Mouse (Mus musculus) intestine, embryonic 14.5 days (tissue): ENCODE data around the gene Gm11020. TPM values are rescaled to one million over a fixed set of nuclear protein-coding genes. Genes with fewer than 3 reads are reported as not detected.
"Not testable (repeated sequence)": the region's sequence is repeated elsewhere in the genome, so short reads cannot be mapped to it uniquely, and the experiment has no call there.

Experiments used
- ATAC-seq: fragments of 200-750 bp; cut with Nextera tagmentation; replicated peaks from 2 replicates; pipeline ENCODE4 v1.8.0; 2017; ENCODE audit warnings: low read depth, moderate number of reproducible peaks, moderate TSS enrichment, moderate library complexity; ENCODE audit not compliant: low FRiP score, low TSS enrichment
- DNase-seq: peaks from one replicate; pipeline ENCODE4 v3.0.0-alpha.2; 2018; ENCODE audit warnings: low spot score
- H3K27ac ChIP-seq: fragments of 300-500 bp; sonication (generic); 2 replicates; pipeline ENCODE4 v1.5.1; 2014; ENCODE audit warnings: low read depth, mild to moderate bottlenecking, control low read depth
- H3K27me3 ChIP-seq: fragments of 300-500 bp; sonication (generic); replicated peaks from 2 replicates; pipeline ENCODE4 v1.6.1; 2014; ENCODE audit warnings: low read length, control low read depth; ENCODE audit not compliant: control insufficient read depth, insufficient read depth
- H3K36me3 ChIP-seq: fragments of 300-500 bp; sonication (generic); 2 replicates; pipeline ENCODE4 v1.6.1; 2014; ENCODE audit warnings: low read length, control low read depth; ENCODE audit not compliant: control insufficient read depth, insufficient read depth
- H3K4me1 ChIP-seq: fragments of 300-500 bp; sonication (generic); replicated peaks from 2 replicates; pipeline ENCODE4 v1.6.1; 2014; ENCODE audit warnings: low read length, control low read depth, mixed read lengths; ENCODE audit not compliant: control insufficient read depth, insufficient read depth
- H3K4me2 ChIP-seq: fragments of 300-500 bp; sonication (generic); 2 replicates; pipeline ENCODE4 v1.6.1; 2014; ENCODE audit warnings: low read length
- H3K4me3 ChIP-seq: fragments of 300-500 bp; sonication (generic); 2 replicates; pipeline ENCODE4 v1.5.1; 2014; ENCODE audit warnings: low read depth, low read length, control low read depth, mixed read lengths
- H3K9ac ChIP-seq: fragments of 300-500 bp; sonication (generic); 2 replicates; pipeline ENCODE4 v1.6.1; 2014; ENCODE audit warnings: mild to moderate bottlenecking, low read length
- H3K9me3 ChIP-seq: fragments of 300-500 bp; sonication (generic); 2 replicates; pipeline ENCODE4 v1.6.1; 2016; ENCODE audit warnings: low read length, control low read depth; ENCODE audit not compliant: control insufficient read depth
- WGBS: fragments of 180-500 bp; shearing (Covaris S2); extraction: QIAGEN DNeasy Blood & Tissue Kit; methylation state at CpG from one replicate; pipeline ENCODE4 v1.1.7; 2014; 5-methylcytosine and 5-hydroxymethylcytosine counted together
- polyA plus RNA-seq: library from polyadenylated mRNA; unstranded; fragments of >200 nt; fragmentation: Nextera tagmentation; extraction: Ambion mirVana; gene quantifications from 2 replicates; pipeline ENCODE4 v1.2.1, GENCODE M21; 2014

Gm11020 gene
- polyA plus RNA-seq, 1 experiment from 2014 or later, result not detected

GRCm38 (mm10) chr8:104313311-104313710 lies 8.1 kb upstream of the Gm11020 start:
- WGBS, result 63% methylated on average over 4 of the region's 4 CpGs
- no peak for DNase-seq
- no peaks in the 10 kb centered on the region for H3K36me3 ChIP-seq

GRCm38 (mm10) chr8:104321930-104322329 lies 563 bp downstream of the Gm11020 start, which contains the start of gene Cmtm2b:
Gene Cmtm2b, plus strand, starts transcription at chr8:104322230.
- H3K4me2 ChIP-seq, H3K9ac ChIP-seq, H3K4me1 ChIP-seq, H3K27me3 ChIP-seq, H3K36me3 ChIP-seq, H3K4me3 ChIP-seq, H3K27ac ChIP-seq, H3K9me3 ChIP-seq, ATAC-seq, DNase-seq: not testable (repeated sequence)
- 90% methylated on average over 12 of the region's 12 CpGs for WGBS

More at GRCm38 (mm10) chr8:104313311-104313710, 8.1 kb upstream of the Gm11020 start:
- Histone ChIP-seq H3K4me3 (no peak overlapping the region), H3K27me3 (no peaks in the 10 kb centered on the region), H3K27ac (no peak overlapping the region), H3K4me1 (no peaks in the 10 kb centered on the region), H3K4me2 (no peak overlapping the region), H3K9me3 (no peaks in the 10 kb centered on the region), H3K9ac (no peak overlapping the region)
- no peak for ATAC-seq

GRCm38 (mm10) chr8:104332665-104333631 lies 11.6 kb downstream of the Gm11020 start:
- WGBS, result 84% methylated on average over 5 of the region's 5 CpGs

GRCm38 (mm10) chr8:104333786-104334185 lies 12.4 kb downstream of the Gm11020 start:
- Histone ChIP-seq H3K9me3 (no peaks in the 10 kb centered on the region), H3K4me2 (no peak overlapping the region), H3K27me3 (no peaks in the 10 kb centered on the region), H3K9ac (no peak overlapping the region), H3K36me3 (no peaks in the 10 kb centered on the region), H3K27ac (no peak overlapping the region), H3K4me3 (no peak overlapping the region), H3K4me1 (no peaks in the 10 kb centered on the region)
- no peak for DNase-seq
- no peak for ATAC-seq
- WGBS, result 70% methylated on average over 5 of the region's 5 CpGs

More at GRCm38 (mm10) chr8:104332665-104333631, 11.6 kb downstream of the Gm11020 start:
- H3K36me3 ChIP-seq, result no peaks in the 10 kb centered on the region
- no peak overlapping the region for H3K4me3 ChIP-seq
- H3K4me1 ChIP-seq, result no peaks in the 10 kb centered on the region
- ATAC-seq, result no peak
- no peak overlapping the region for H3K9ac ChIP-seq
- no peak for DNase-seq
- H3K9me3 ChIP-seq, result no peaks in the 10 kb centered on the region
- no peaks in the 10 kb centered on the region for H3K27me3 ChIP-seq
- H3K4me2 ChIP-seq, result no peak overlapping the region
- H3K27ac ChIP-seq, result no peak overlapping the region

GRCm38 (mm10) chr8:104334196-104334595 lies 12.8 kb downstream of the Gm11020 start:
- no peak overlapping the region for H3K4me3 ChIP-seq
- H3K4me2 ChIP-seq, result no peak overlapping the region
- H3K9me3 ChIP-seq, result no peaks in the 10 kb centered on the region
- H3K9ac ChIP-seq, result no peak overlapping the region
- no peaks in the 10 kb centered on the region for H3K27me3 ChIP-seq
- no peaks in the 10 kb centered on the region for H3K36me3 ChIP-seq
- WGBS, result 68% methylated on average over 1 of the region's 1 CpGs
- DNase-seq (no peak), ATAC-seq (no peak)
- no peak overlapping the region for H3K27ac ChIP-seq
- peaks cover 1% of the 10 kb centered on the region for H3K4me1 ChIP-seq

- Histone ChIP-seq H3K9me3 (no peaks in the 10 kb centered on the region), H3K4me2 (no peak overlapping the region), H3K36me3 (no peaks in the 10 kb centered on the region), H3K9ac (no peak overlapping the region), H3K4me3 (no peak overlapping the region), H3K4me1 (peaks cover 12% of the 10 kb centered on the region), H3K27me3 (no peaks in the 10 kb centered on the region), H3K27ac (no peak overlapping the region)
- no peak for ATAC-seq
- 89% methylated on average over 1 of the region's 1 CpGs for WGBS
- DNase-seq, result no peak
These were observed 15.4 kb downstream of the Gm11020 start for GRCm38 (mm10) chr8:104336806-104337205.

GRCm38 (mm10) chr8:104337890-104338289 lies 16.5 kb downstream of the Gm11020 start:
- ATAC-seq (no peak), DNase-seq (no peak)
- Histone ChIP-seq H3K27ac (no peak overlapping the region), H3K9ac (no peak overlapping the region), H3K27me3 (no peaks in the 10 kb centered on the region), H3K9me3 (no peaks in the 10 kb centered on the region), H3K4me2 (no peak overlapping the region), H3K36me3 (peaks cover 6% of the 10 kb centered on the region; the same call in 1 of the 2 replicates), H3K4me3 (no peak overlapping the region), H3K4me1 (peaks cover 14% of the 10 kb centered on the region)
- 47% methylated on average over 3 of the region's 3 CpGs for WGBS

GRCm38 (mm10) chr8:104339229-104339982 lies 18.0 kb downstream of the Gm11020 start, which contains the start of gene Cmtm3:
Gene Cmtm3, plus strand, starts transcription at chr8:104339410.
- DNase-seq, result no peak
- WGBS, result 15% methylated on average over 16 of the region's 18 CpGs

More at GRCm38 (mm10) chr8:104339229-104339982, 18.0 kb downstream of the Gm11020 start, which contains the start of gene Cmtm3:
- Histone ChIP-seq H3K9me3 (no peaks in the 10 kb centered on the region), H3K4me2 (peak within 1 kb of the TSS; percentile 66), H3K27me3 (no peaks in the 10 kb centered on the region), H3K4me3 (peak within 1 kb of the TSS; percentile 73), H3K36me3 (peaks cover 14% of the 10 kb centered on the region), H3K4me1 (peaks cover 19% of the 10 kb centered on the region), H3K27ac (peak within 1 kb of the TSS; percentile 91), H3K9ac (peak within 1 kb of the TSS; percentile 92)
- no peak for ATAC-seq
